Mouse (Mus musculus) right cerebral cortex, adult 2 months (tissue): ENCODE data around the gene Kdm2a.

Experiments used
- DNase-seq, 2 experiments: peaks; one replicate each; pipeline ENCODE4 v3.0.0; 2021 to 2022; ENCODE audit warnings: low spot score in 2 of 2

The Kdm2a gene

DNA sequence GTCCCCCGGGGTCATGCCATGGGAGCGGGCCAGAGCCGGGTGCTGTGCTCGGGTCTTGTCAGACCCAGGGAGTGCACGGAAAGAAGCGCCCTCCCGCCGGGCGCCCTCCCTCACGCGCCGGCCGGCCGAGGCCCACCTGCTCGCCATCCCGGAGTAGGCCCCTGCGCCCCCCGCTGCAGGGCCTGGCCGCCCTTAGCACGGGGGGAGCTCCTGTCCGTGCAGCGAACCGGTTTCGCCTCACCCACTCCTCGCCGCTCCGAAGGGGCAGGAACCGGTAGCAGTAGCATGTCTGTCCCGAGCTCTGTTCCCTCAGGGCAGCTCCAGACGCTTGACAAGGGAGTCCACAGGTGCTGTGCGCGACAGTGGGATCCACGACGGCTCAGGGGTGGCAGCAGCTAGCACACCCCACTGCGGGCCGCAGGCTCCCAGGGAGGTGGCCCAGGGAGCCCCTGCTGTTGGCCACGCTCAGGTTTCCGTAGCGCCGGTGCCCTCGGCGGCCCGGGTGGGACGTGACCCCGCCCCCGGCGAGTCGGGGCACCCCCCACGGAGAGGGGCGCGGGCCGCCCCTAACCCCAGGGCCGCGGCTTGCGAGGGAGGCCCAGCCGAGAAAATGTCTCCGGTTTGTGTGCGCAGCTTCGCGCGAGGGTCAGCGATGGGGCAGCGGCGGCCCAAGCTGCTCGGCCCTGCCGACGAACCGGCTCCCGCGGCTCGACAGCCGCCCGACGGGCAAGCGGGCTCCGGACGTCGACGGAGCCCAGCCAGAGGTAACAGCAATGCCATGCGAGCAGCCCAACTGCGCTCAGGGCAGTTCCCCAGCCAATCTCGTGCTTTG lies at the start of gene Kdm2a:
TSS of gene Kdm2a (minus strand) at position 488 of the 832 bp plus-strand sequence.
- peak; percentile 37 to 40 for DNase-seq

DNA sequence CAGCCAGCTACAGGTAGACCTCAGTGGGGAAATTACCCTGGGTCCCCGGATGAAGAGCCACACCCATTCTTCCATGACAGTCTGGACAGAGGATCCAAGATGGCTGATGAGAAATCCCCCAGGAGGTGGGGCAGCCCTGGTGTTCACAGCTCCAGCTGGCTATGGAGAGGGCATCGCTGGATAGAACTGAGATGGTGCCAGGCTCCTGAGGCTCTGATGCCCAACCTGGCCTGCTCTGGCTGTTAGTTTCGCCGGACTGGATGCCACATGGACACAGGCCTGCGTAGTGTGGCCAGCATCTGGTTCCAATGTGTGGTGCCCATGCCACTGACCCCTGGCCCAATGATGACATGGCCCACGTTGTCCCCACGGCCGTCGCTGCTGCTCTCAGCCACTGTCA lies 49.4 kb upstream of the Kdm2a start:
- no peak for DNase-seq

GRCm38 (mm10) chr19:4446661-4447420 lies 48.8 kb upstream of the Kdm2a start:
- DNase-seq = no peak

DNA sequence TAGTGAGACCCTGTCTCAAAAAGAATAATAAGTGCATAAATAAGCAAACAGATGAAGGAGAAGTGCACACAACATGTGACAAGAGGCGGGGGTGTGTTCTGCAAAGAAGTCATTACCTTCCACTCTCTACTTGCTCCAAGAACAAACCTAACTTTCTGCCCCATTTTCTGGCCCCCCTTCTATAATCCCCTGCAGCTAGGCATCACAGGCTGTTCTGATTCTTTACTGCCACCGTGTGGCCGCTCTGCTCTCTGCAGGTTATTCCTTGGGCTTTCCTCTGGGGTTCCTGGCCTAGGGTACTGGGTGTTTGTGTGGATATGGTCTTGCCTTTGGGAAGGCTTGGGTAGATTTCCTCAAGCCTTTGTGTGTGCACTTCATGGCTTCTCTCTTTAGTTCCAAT lies 44.3 kb upstream of the Kdm2a start:
- peak; percentile 84 for DNase-seq

DNA sequence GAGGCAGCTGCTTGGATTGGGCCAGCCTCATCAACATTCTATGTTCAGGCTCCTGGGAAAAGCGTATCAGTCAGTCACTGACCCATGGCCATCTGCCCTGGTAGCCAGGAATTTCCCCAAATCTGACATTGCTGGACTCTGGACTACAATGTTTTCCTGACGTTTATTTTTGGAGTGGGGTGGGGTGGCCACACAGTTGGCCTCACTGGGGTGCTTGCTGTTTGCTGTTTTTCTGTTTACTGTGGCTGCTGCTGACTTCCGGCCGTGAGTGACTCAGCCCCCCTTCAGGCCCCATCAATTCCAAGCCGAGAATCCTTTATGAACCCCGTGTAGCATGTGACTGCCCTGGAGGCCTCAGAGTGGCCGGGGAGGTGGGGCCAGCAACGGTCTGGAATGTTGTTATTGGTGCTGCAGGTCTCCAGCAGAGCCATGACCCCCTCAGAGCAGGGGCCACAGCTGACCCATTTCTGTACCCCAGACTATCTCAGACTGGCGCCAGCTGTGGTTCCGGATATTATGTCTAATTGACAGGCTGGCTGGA lies 43.6 kb upstream of the Kdm2a start:
- DNase-seq = no peak

DNA sequence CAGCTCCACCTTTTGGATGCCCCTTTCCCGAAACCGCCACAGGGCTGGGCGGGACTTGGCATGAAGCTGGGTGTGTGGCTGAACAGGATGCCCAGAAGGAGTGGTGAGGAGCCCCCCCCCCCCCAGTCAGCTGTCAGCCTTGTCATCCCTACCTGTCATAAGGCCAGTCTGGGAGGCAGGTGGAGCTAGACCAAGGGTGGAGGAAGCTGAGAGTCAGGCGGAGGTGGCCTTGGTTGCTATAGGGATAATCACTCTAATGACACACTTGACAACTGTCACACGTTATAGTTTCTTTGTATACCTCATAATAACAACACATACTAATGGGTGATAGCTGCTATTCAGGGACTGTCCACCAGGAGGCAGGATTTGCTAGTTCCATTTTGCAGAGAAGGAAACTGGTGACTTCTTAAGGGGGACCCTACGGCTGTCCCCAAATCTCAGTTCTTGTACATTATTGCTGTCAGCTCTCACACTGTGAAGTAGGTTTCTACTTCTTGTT lies 43.1 kb upstream of the Kdm2a start:
- peak; percentile 46 to 61 for DNase-seq

DNA sequence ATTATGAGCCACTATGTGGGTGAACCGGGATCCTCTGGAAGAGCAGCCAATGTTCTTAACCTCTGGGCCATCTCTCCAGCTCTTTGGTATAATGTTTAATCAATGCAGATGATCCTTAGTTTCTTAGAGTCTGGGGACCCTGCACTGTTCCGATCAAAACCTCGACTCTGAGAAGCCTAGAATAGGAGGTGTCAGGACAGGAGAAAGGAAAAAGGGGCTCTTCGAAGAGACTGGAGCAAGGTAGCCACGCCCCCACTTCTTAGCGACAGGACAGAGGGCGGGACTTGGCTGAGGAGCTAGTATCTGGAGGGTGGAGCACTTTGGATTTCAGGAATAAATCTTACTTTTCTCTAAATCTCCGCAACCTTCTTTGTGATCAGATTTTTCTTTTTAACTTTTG lies 42.1 kb upstream of the Kdm2a start:
- no peak for DNase-seq

DNA sequence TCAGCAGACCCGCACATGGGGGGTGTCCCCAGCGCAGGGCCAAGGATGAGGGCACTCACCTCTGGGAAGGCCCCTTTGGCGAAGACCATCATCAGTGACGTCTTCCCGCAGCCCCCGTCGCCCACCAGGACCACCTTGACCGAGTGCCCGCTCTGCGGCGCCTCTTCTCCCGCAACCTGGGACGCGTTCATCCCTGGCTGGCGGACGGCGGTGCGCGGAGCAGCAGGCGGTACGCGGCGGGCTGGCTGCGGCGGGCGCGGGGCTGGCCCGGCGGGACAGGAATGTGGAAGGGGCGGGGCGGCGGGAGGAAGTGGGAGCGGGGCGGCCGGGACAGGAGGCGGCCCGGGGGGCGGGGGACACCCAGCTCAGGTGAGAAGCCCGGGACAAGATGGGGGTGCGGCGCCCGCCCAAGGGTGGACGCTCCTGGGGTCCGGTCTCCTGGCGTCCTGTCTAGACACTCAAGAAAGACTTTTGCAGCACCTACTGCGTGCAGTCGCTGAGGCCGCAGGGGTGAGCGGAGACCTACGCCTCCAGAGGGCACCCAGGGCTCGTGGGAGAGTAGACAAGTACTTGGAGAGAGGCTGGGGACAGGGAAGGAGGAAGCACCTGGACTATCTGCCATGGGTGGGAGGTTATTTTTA lies 41.2 kb upstream of the Kdm2a start, which contains the start of gene Rhod:
TSS of gene Rhod (minus strand) at position 272 of the 641 bp plus-strand sequence.
- no peak for DNase-seq

DNA sequence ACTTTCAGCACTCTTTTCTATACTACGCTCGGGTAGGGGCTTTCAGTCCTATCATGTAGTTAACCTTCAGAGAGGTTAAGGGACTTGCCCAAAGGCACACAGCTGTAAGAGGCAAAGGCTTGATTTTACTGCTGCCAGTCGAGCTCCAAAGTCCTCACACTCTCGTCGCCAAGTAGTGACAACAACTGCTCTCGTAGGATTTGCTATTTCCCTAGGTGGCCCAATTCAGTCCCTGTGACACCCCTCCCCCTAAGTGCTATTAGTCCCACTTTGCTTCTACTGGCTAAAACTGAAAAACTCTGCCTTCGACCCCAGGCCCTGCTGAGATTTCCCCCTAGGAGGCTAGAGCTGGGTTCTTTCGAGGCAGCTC lies 40.7 kb upstream of the Kdm2a start:
- DNase-seq = no peak

DNA sequence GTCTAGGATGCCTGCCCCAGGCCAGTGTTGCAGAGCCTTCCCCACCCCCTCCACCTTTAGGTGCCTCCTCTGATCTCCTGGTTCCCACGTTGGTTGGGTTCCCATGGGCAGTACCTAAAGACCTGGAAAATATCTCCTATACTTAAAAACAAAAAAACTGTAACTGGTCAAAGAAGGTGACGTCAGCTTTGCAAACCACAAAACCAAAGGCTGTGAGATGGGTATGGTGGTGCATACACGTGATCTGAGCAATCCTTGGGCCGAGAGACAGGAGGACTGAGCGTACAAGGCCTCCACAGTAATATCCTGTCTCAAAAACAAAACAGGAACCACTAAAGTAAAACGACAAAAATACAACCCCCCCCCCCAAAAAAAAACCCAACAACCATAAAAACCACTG lies 39.8 kb upstream of the Kdm2a start:
- DNase-seq = no peak

DNA sequence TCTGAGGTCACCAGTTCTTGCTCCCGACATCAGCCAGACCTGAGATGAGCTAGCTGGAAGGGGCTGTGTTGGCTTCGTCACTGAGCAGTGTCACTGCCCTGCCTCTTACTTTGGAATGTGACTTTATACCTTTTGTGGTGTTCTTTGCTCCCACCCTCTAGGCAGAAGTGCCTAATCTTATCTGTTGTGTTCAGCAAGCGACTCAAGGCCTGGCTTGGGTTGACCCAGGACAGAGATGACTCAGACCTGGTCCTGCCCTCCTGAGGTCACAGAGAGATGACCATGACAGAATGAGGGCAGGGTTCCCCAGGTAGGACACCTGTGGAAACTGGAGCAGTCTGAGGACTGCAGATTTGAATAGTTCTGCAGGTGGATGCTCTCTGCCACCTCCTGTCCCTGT lies 38.2 kb upstream of the Kdm2a start:
- no peak for DNase-seq

DNA sequence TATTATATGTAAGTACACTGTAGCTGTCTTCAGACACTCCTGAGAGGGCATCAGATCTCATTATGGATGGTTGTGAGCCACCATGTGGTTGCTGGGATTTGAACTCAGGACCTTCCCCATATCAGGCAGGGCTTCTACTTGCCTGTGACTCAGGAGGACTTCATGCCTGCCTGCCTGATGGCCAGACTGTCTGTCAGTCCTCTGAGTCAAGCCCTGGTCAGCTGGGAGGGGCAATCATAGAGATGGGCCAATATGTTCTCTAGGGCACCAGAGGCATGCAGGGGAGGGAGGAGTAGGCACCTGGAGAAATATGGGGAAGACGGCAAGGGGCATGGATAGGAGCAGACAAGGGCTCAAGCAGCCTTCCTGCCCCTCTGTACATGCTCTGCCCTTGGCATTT lies 36.9 kb upstream of the Kdm2a start:
- DNase-seq = no peak

DNA sequence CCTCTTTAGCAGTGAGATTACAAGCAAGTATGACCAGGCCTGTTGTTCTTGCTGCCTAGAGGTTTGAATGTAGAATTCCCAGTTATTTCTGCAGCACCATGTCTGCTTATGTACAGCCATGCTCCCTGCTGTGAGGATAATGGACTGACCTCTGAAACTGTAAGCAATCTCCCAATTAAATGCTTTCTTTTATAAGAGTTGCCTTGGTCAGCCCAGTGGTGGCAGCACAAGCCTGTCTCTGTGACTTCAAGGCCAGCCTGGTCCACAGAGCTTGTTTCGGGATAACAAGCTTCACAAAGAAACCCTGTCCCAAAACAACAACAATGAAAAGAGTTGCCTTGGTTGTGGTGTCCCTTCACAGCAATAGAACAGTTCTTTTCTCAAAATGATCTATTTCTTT lies 35.7 kb upstream of the Kdm2a start:
- DNase-seq = no peak

DNA sequence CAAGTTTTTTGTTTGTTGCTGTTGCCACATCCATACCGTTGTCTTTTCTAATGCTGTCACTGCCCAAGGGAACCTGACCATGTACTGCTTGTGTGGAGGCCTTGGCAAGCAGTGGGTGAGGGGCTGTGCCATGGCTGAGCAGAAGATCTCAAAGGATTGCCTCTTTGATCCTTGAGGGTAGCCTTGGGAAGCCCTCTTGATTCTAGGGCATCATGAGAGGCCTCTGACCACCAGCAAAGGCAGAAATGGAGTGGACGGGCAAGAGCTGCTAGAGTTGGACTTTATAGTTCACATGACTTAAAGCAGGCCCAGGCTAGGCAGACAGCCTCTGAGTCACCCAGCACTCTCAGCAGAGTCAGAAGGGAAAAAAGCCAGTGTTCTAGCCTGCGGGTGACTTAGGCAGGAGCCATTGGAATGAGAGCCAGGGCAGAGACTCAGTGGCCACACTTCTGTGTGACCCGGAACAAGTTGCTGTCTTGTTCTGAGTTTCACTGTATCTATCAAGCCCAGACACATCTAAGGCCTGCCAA lies 32.1 kb upstream of the Kdm2a start:
- DNase-seq = no peak

DNA sequence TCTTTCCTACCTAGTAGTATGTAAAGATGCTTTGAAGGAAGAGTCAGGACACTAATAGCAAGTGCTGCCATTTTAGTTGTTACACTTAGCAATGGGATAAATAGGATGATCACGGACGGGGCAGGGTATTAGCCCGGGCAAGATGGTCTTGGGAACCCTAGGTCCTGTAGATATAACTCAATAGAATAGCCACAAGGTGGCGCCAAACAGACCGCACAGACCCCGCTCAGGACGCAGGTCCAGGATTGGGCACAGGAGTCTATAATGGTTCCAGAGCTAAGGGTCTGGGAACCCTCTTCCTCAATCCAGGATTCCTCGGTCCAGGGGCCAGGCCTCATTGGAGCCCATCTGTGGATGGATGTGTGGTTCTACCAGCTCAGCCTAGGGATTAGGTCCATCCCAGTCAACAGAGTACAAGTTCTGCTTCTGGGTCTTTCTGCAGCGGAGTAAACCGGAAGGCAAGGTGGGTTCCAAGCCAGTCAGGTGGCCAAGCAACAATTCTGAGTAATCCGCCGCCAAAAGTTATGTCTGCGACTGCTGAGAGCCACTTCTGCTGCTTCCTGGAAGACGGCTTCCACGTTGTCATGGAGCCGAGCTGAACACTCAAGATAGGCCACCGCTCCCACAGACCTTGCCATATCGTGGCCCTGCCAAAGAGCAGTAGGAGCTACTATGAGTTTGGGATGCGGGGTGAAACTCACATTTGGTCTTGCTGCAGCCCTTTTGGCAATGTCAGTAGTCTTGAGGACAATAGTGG lies 27.7 kb upstream of the Kdm2a start:
- no peak for DNase-seq

GRCm38 (mm10) chr19:4423021-4423420 lies 24.9 kb upstream of the Kdm2a start:
- no peak for DNase-seq

GRCm38 (mm10) chr19:4422581-4422980 lies 24.5 kb upstream of the Kdm2a start:
- DNase-seq = no peak

DNA sequence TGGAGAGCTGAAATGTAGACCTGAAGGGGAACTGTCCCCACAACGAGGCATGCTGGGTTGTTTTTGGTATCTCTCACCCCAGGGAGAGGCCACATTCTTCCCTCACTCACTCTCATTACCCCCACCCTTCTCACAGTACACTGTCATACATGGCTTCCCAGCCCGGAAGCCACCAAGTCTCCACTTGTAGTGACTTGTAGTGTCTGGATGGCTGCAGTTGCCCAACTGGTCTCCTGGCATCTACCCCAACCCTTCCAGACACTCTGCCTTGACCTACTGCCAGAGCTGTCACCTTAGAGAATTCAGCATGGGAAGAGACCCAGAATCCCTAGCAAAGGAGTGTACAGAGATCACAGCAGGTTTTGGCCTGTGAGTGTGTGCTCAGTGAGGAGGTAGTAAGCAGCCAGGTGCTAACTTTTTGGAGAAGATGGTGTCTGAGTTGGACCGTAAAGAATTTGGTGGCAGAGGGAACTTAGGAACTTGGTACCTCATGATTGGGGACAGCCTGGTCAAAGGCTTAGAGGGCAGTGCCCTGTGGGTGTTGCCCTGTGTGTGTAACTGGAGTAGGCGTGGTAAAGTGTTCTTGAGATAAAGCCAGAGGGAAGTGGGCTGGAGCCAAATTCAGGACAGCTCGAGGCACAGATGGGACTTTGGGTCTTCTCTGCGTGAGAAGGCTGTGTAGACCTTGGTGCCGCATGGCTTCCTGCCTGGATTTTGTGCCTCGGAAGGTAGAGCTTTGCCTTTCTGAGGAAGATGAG lies 22.2 kb upstream of the Kdm2a start:
- DNase-seq = no peak

GRCm38 (mm10) chr19:4419711-4420110 lies 21.6 kb upstream of the Kdm2a start:
- DNase-seq = no peak

DNA sequence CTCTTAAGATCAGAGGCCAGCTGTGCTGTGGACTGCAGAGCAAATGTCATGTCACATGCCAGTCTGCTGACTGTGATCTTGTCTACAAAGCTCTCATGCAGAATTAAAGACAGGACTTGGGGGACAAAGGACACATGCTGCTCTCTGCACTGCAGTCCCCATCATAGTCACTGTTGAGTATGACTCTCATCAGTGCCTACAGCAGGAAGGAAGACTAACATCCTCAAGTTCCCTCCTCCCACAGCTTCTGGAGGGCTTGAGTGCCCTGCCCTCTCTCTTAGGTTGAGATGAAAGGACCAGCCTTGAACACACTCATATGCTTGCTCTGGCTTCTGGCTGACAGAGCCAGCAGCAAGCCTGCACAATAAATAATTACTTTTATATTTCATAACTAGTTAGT lies 19.6 kb upstream of the Kdm2a start:
- no peak for DNase-seq
